Mouse (Mus musculus): ENCODE results near the gene Gstm5. TPM values are rescaled to one million over a fixed set of nuclear protein-coding genes. Genes with fewer than 3 reads are reported as not detected.
A peak's percentile ranks its signal among the peaks of the same experiment; 100 is the strongest.

The Gstm5 gene
- polyA plus RNA-seq (2012; rRNA removed), result 504 and 512 TPM in 2 replicates

DNA sequence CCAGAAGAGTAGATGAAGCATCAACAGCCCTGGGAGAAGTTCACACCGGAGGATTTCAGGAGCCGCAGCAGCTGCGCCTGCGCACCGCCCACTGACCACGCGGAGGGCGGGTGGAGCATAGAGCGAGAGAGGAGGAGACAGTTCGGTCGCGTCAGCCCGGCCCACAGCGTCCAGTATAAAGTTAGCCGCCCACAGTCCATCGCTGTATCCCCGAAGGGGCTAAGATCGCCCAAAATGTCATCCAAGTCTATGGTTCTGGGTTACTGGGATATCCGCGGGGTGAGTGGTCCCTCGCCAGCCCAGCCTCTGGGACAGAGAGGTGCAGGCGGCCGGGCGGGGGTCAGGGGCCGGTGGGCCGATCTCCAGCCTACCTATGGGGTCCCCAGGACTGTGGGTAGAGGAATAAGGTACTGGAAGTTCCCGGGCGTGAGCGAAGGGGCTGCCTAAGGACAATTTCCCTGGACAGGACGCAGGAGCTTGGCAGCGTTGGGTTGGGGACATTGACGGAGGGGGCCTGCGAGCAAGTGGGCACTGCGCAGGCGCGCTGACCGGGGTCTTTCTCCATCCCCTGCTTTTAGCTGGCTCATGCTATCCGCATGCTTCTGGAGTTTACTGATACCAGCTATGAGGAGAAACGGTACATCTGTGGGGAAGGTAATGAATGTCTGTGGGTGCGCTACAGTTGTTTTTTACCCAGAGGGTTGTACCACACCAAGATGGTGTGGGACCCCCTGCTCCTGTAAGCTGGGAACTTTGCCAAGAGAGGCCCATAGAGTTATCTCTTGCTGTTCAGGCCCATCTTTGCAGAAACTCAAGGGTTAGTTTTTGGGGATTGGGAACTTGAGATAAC is at the start of gene Gstm5:
Gstm5 (plus strand) TSS at position 102 of the 850 bp plus-strand sequence.
- no peak within 1 kb of the TSS; the same call in 1 of the 2 replicates for H3K27ac ChIP-seq (ENCODE audit: insufficient read depth, low read length)
- peak; percentile 96 for TF ChIP-seq POLR2A (IDR thresholded peaks at IDR 0.05; ENCODE audit: extremely low read depth, insufficient read depth, low read length)
- TF ChIP-seq CTCF (IDR thresholded peaks at IDR 0.05; ENCODE audit: extremely low read depth, insufficient read depth, low read length), result no peak
- H3K4me1 ChIP-seq (ENCODE audit: control insufficient read depth, insufficient read depth, low read length), result peaks cover 2% of the 10 kb centered on the region
- peak within 1 kb of the TSS; percentile 71 for H3K4me3 ChIP-seq (ENCODE audit: insufficient read depth, low read length)

DNA sequence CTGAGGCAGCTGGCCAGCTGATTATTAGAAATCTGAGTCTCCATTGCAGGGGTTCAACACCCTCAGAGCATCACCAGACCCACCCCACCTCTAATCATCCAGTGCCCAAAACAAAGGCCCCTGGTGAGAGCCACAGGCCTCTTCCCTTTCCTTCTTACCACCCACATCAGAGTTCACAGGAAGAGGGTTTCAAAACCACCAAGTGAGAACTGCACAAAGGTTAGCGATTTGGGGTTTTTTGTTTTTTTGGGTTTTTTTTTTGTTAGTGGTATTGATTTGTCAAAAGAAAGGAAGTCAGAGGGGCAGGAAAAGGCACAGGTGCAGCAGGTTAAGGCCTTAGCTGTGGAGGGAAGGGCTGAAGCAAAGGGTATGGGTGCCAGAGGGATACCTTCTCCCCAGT is 49.4 kb upstream of the Gstm5 start:
- Histone ChIP-seq H3K4me1 (ENCODE audit: control insufficient read depth, insufficient read depth, low read length) (no peaks in the 10 kb centered on the region; the same call in none of the 2 replicates), H3K27ac (ENCODE audit: insufficient read depth, low read length) (no peak overlapping the region), H3K4me3 (ENCODE audit: insufficient read depth, low read length) (no peak overlapping the region)
- no peak for TF ChIP-seq POLR2A (IDR thresholded peaks at IDR 0.05; ENCODE audit: extremely low read depth, insufficient read depth, low read length)
- no peak for TF ChIP-seq CTCF (IDR thresholded peaks at IDR 0.05; ENCODE audit: extremely low read depth, insufficient read depth, low read length)

DNA sequence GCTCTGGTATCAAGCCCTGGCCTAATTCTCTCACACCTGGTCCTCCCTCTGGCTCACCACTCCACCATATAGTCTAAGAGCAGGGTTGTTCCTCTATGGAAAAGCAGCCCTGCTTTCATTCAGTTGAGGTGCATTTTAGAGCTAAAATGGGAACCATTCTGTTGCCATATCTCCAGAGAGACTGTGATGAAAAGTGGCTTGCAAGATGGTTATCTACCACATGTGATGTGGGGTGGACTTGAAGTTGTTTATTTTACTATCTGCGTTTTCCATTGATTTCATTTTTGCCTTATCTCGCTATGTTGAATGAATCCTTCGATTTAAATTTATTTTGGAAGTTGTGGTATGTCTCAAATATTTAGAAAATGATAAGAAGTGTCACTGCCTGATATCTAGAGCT is 48.8 kb upstream of the Gstm5 start:
- Histone ChIP-seq H3K27ac (ENCODE audit: insufficient read depth, low read length) (no peak overlapping the region), H3K4me1 (ENCODE audit: control insufficient read depth, insufficient read depth, low read length) (no peaks in the 10 kb centered on the region; the same call in none of the 2 replicates), H3K4me3 (ENCODE audit: insufficient read depth, low read length) (no peak overlapping the region)
- TF ChIP-seq CTCF (IDR thresholded peaks at IDR 0.05; ENCODE audit: extremely low read depth, insufficient read depth, low read length) (no peak), POLR2A (IDR thresholded peaks at IDR 0.05; ENCODE audit: extremely low read depth, insufficient read depth, low read length) (no peak)

DNA sequence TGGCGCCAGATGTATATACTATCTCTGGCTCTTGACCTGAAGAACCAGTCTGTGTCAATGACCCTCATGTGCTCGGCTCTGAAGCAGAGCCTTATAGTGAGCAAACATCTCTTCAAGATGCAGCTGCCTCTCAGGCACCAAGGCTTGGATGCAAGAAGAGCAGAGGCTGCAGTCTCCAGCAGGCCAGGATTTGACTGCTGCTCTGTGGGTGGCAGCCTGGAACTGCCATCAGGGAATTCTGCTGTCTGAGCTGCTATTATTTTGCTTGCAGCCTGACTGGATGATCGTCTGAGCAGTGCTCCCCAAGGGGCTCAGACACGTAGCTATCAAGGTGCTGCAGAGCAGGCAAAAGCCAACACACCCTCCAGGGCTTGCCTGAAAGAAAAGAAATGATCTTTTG is 47.5 kb upstream of the Gstm5 start:
- H3K27ac ChIP-seq (ENCODE audit: insufficient read depth, low read length), result no peak overlapping the region
- no peak for TF ChIP-seq CTCF (IDR thresholded peaks at IDR 0.05; ENCODE audit: extremely low read depth, insufficient read depth, low read length)
- TF ChIP-seq POLR2A (IDR thresholded peaks at IDR 0.05; ENCODE audit: extremely low read depth, insufficient read depth, low read length), result no peak

DNA sequence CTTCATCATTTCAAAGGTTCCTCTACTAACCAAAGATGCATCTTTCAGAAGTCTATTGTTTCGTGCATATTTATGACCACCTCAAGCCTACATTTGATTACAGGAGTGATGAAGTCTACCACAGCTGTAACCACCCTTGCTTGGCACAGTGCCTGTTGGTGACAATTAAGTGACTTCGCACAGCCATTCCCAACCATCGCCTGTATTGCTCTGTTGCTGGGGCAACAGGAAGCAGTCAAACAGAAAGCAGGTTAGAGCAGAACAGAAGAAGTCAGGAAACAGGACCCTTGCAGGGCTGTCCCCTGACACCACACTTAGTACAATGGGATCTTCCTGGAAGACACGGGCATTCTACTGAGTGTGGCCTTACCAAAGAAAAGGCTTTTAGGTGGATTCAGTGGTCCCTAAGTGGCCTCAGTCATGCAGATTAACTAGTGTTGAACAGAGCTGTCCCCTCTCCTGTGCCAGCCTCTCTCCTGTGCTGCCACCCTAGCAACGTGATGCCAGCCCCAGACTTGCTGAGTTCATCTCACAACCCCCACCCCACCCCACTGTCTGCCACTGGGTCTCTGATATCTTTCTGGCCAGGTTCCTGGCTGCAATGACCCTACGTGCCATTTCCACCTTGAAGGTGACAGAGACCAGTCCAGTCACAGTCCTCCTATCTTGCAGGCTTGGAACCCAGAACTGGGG is 46.5 kb upstream of the Gstm5 start:
- TF ChIP-seq CTCF (IDR thresholded peaks at IDR 0.05; ENCODE audit: extremely low read depth, insufficient read depth, low read length) (no peak), POLR2A (IDR thresholded peaks at IDR 0.05; ENCODE audit: extremely low read depth, insufficient read depth, low read length) (no peak)
- peaks cover 4% of the 10 kb centered on the region for H3K4me1 ChIP-seq (ENCODE audit: control insufficient read depth, insufficient read depth, low read length)
- no peak overlapping the region for H3K27ac ChIP-seq (ENCODE audit: insufficient read depth, low read length)
- H3K4me3 ChIP-seq (ENCODE audit: insufficient read depth, low read length), result no peak overlapping the region

More for the DNA sequence above, 47.5 kb upstream of the Gstm5 start:
- Histone ChIP-seq H3K4me3 (ENCODE audit: insufficient read depth, low read length) (no peak overlapping the region), H3K4me1 (ENCODE audit: control insufficient read depth, insufficient read depth, low read length) (no peaks in the 10 kb centered on the region; the same call in none of the 2 replicates)

DNA sequence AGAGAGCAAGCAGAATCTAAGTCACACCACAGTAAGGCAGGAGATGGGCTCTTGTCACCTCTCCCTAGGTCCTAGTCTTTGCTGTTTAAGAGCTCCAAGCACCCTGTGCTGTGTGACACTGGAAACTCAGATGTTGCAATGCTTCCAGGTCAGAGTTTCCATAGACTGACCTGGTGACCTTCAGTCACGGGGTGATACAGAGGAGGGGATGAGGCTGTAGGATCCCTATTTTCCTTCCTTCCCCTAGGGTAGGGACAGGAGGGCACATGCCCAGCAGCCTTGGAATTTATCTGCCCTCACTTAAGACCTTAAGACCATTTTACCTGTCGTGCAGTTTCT is 46.0 kb upstream of the Gstm5 start:
- no peak overlapping the region for H3K27ac ChIP-seq (ENCODE audit: insufficient read depth, low read length)
- H3K4me1 ChIP-seq (ENCODE audit: control insufficient read depth, insufficient read depth, low read length), result peaks cover 4% of the 10 kb centered on the region
- TF ChIP-seq POLR2A (IDR thresholded peaks at IDR 0.05; ENCODE audit: extremely low read depth, insufficient read depth, low read length) (no peak), CTCF (IDR thresholded peaks at IDR 0.05; ENCODE audit: extremely low read depth, insufficient read depth, low read length) (no peak)
- no peak overlapping the region for H3K4me3 ChIP-seq (ENCODE audit: insufficient read depth, low read length)

DNA sequence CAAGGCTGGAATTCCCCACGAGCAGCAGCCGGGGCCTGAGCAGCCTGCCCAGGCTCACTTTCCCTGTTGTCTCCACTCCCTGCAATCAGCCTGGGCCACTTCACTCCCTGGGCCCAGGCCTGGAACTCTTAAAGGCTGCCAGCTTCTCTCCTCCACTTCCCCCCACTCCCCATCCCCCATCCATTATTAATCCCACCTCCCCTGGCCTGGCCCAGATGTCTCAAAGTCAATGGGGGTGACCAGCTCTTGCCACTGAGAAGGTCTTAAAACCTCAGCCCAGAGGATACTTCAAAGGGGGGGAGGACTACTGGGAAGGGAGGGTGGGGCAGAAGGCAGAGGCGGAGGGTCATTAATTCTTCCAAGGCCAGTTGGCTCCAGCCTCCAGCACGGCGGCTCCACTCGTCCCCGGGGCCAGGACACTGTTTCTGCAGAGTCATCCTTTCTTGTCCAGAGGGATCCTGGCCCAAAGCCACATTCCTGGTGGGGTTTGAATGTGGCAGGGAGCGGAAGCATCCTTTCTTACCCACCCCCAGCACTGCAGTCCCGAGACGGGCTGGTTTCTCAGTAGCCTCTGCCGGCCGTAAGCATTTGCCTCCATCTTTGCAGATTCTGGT is 45.1 kb upstream of the Gstm5 start:
- no peak for TF ChIP-seq POLR2A (IDR thresholded peaks at IDR 0.05; ENCODE audit: extremely low read depth, insufficient read depth, low read length)
- TF ChIP-seq CTCF (IDR thresholded peaks at IDR 0.05; ENCODE audit: extremely low read depth, insufficient read depth, low read length), result no peak
- H3K4me3 ChIP-seq (ENCODE audit: insufficient read depth, low read length), result no peak overlapping the region
- no peak overlapping the region for H3K27ac ChIP-seq (ENCODE audit: insufficient read depth, low read length)
- H3K4me1 ChIP-seq (ENCODE audit: control insufficient read depth, insufficient read depth, low read length), result peaks cover 4% of the 10 kb centered on the region

DNA sequence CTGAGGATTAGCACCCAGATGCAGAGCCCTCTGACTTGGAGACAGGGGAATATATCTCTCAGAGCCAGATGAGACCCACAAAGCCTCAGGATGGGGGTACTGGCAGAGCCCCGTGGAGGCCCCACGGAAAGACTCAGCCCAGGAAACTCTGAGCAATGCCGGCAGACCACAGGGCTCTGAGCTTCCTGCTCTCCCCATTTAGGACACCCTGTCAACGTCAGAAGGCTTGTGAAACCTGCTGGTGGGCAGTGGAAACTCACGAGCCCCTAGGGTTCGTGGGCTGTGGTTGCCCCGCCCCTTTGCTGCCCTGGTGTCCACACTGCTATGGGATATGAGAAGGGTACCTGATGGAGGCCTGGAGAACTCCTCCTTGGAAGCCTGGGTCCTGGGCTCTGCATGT is 42.8 kb upstream of the Gstm5 start:
- Histone ChIP-seq H3K4me1 (ENCODE audit: control insufficient read depth, insufficient read depth, low read length) (peaks cover 4% of the 10 kb centered on the region), H3K4me3 (ENCODE audit: insufficient read depth, low read length) (no peak overlapping the region), H3K27ac (ENCODE audit: insufficient read depth, low read length) (no peak overlapping the region)
- no peak for TF ChIP-seq POLR2A (IDR thresholded peaks at IDR 0.05; ENCODE audit: extremely low read depth, insufficient read depth, low read length)
- TF ChIP-seq CTCF (IDR thresholded peaks at IDR 0.05; ENCODE audit: extremely low read depth, insufficient read depth, low read length), result no peak
